Mouse (Mus musculus) ES-E14 (cell line): ENCODE data around the gene Bach2. TPM values are rescaled to one million over a fixed set of nuclear protein-coding genes. Genes with fewer than 3 reads are reported as not detected.

Experiments
- DNase-seq: peaks from one replicate; pipeline ENCODE4 v3.0.0-alpha.2; 2013; ENCODE audit warnings: low read depth, low spot score
- H3K27ac ChIP-seq: 2 replicates; pipeline ENCODE4 v1.5.1; 2012; ENCODE audit warnings: low read depth, mild to moderate bottlenecking, low read length, moderate library complexity, mixed read lengths; ENCODE audit not compliant: poor library complexity, insufficient read depth, severe bottlenecking
- H3K36me3 ChIP-seq: 2 replicates; pipeline ENCODE4 v1.6.1; 2012; ENCODE audit warnings: mild to moderate bottlenecking, low read length, moderate library complexity, mixed read lengths; ENCODE audit not compliant: control insufficient read depth, poor library complexity, insufficient read depth, severe bottlenecking
- H3K4me1 ChIP-seq, 2 experiments: fragments of 150-350 bp in 1 of 2; sonication (generic) in 1 of 2; 2 replicates each; pipeline ENCODE4 v1.6.1; 2012; ENCODE audit warnings: low read length in 2 of 2, mild to moderate bottlenecking in 1 of 2, mixed read lengths in 1 of 2; ENCODE audit not compliant: control insufficient read depth in 2 of 2, insufficient read depth in 2 of 2, poor library complexity in 1 of 2
- H3K4me3 ChIP-seq, 2 experiments: fragments of 150-350 bp in 1 of 2; sonication (generic) in 1 of 2; 2 replicates each; pipeline ENCODE4 v1.5.1; 2012; ENCODE audit warnings: low read length in 2 of 2, low read depth in 1 of 2, mild to moderate bottlenecking in 1 of 2, mixed read lengths in 1 of 2; ENCODE audit not compliant: insufficient read depth in 1 of 2, poor library complexity in 1 of 2, severe bottlenecking in 1 of 2
- H3K9ac ChIP-seq: 2 replicates; pipeline ENCODE4 v1.6.1; 2012; ENCODE audit warnings: low read depth, mild to moderate bottlenecking, low read length, mixed read lengths; ENCODE audit not compliant: poor library complexity, insufficient read depth, severe bottlenecking
- H3K9me3 ChIP-seq: fragments of 150-350 bp; sonication (generic); 2 replicates; pipeline ENCODE4 v1.6.1; 2012; ENCODE audit warnings: low read depth, mild to moderate bottlenecking, low read length; ENCODE audit not compliant: control insufficient read depth, insufficient read depth
- CHD2 ChIP-seq: IDR thresholded peaks from 2 replicates; pipeline ENCODE4 v1.6.1; 2014; ENCODE audit warnings: mild to moderate bottlenecking, low read depth, low read length, inconsistent platforms
- HCFC1 ChIP-seq: IDR thresholded peaks from 2 replicates; pipeline ENCODE4 v1.6.1; 2012; ENCODE audit warnings: low read length, inconsistent platforms, borderline replicate concordance; ENCODE audit not compliant: insufficient read depth
- MAFK ChIP-seq: IDR thresholded peaks from 2 replicates; pipeline ENCODE4 v1.6.1; 2014; ENCODE audit warnings: mild to moderate bottlenecking, low read depth, low read length, inconsistent platforms; ENCODE audit not compliant: insufficient read depth
- ZC3H11A ChIP-seq: IDR thresholded peaks from 2 replicates; pipeline ENCODE4 v1.6.1; 2012; ENCODE audit warnings: low read depth, mild to moderate bottlenecking, inconsistent platforms, low read length, borderline replicate concordance
- ZNF384 ChIP-seq: IDR thresholded peaks from 2 replicates; pipeline ENCODE4 v1.6.1; 2012; ENCODE audit warnings: low read depth, low read length, inconsistent platforms
- in situ Hi-C, 2 experiments: fragments of 600-800 bp; cut with MboI; formaldehyde crosslinking; loops; one replicate each; pipeline ENCODE4 v1.15.1; 2025; ENCODE audit warnings: low sequenced_read_pairs in 2 of 2, inconsistent platforms in 1 of 2; ENCODE audit not compliant: unreplicated experiment in 2 of 2
- total RNA-seq: library from RNA; depleted of rRNA; stranded (reverse); fragments of 300-350 nt; gene quantifications from 2 replicates; pipeline ENCODE4 v1.2.3, GENCODE M21; 2012

Bach2 gene
- total RNA-seq, 1 experiment: 3.3 TPM

GRCm38 (mm10) chr4:32220129-32220491 is 18.5 kb upstream of the Bach2 start:
- TF ChIP-seq MAFK (no peak), CHD2 (no peak), HCFC1 (no peak), ZC3H11A (no peak), ZNF384 (no peak)
- Histone ChIP-seq H3K4me1 (no peaks in the 10 kb centered on the region), H3K27ac (no peak overlapping the region), H3K9ac (no peak overlapping the region), H3K36me3 (no peaks in the 10 kb centered on the region), H3K9me3 (no peaks in the 10 kb centered on the region), H3K4me3 (no peak overlapping the region)
- in situ Hi-C loops: no loop called here
- no peak for DNase-seq

- no peak for DNase-seq
- H3K4me1 ChIP-seq: no peaks in the 10 kb centered on the region
- H3K36me3 ChIP-seq: no peaks in the 10 kb centered on the region
- no peaks in the 10 kb centered on the region for H3K9me3 ChIP-seq
- in situ Hi-C loops: no loop called here
- no peak overlapping the region for H3K9ac ChIP-seq
- H3K27ac ChIP-seq: no peak overlapping the region
- H3K4me3 ChIP-seq: no peak overlapping the region
- no peak for TF ChIP-seq ZC3H11A
These were observed 17.6 kb upstream of the Bach2 start for GRCm38 (mm10) chr4:32220961-32221360.

- TF ChIP-seq ZNF384 (no peak), CHD2 (no peak), MAFK (no peak), ZC3H11A (no peak), HCFC1 (no peak)
These were observed 15.0 kb upstream of the Bach2 start for GRCm38 (mm10) chr4:32223563-32223962.

GRCm38 (mm10) chr4:32225191-32225590 is 13.4 kb upstream of the Bach2 start:
- Histone ChIP-seq H3K36me3 (no peaks in the 10 kb centered on the region), H3K4me3 (no peak overlapping the region), H3K9ac (no peak overlapping the region), H3K9me3 (no peaks in the 10 kb centered on the region), H3K27ac (no peak overlapping the region), H3K4me1 (no peaks in the 10 kb centered on the region)
- in situ Hi-C loops: no loop called here
- TF ChIP-seq HCFC1 (no peak), ZC3H11A (no peak), CHD2 (no peak), ZNF384 (no peak), MAFK (no peak)
- no peak for DNase-seq

More at GRCm38 (mm10) chr4:32223563-32223962, 15.0 kb upstream of the Bach2 start:
- DNase-seq: no peak
- in situ Hi-C loops: no loop called here
- no peaks in the 10 kb centered on the region for H3K36me3 ChIP-seq
- H3K9ac ChIP-seq: no peak overlapping the region
- H3K4me3 ChIP-seq: no peak overlapping the region
- no peaks in the 10 kb centered on the region for H3K4me1 ChIP-seq
- H3K9me3 ChIP-seq: no peaks in the 10 kb centered on the region
- no peak overlapping the region for H3K27ac ChIP-seq

GRCm38 (mm10) chr4:32227970-32228557 is 10.5 kb upstream of the Bach2 start:
- TF ChIP-seq ZNF384 (peak; percentile 62), HCFC1 (no peak), CHD2 (no peak), MAFK (no peak), ZC3H11A (no peak)
- H3K9me3 ChIP-seq: no peaks in the 10 kb centered on the region
- in situ Hi-C loops: no loop called here
- no peak overlapping the region for H3K27ac ChIP-seq
- no peak for DNase-seq
- no peaks in the 10 kb centered on the region for H3K36me3 ChIP-seq
- H3K9ac ChIP-seq: no peak overlapping the region
- H3K4me1 ChIP-seq: no peaks in the 10 kb centered on the region
- H3K4me3 ChIP-seq: no peak overlapping the region
